Mouse (Mus musculus) CH12.LX (cell line): ENCODE measurements around the gene Thsd4.

Source experiments
- CTCF ChIP-seq, 2 experiments: IDR thresholded peaks in 1 of 2; conservative IDR thresholded peaks in 1 of 2; 2 replicates each; pipeline ENCODE4 v1.5.1; 2011 to 2012; ENCODE audit warnings: low read depth in 2 of 2, low read length in 2 of 2, improper control_type of control experiment in 1 of 2, inconsistent platforms in 1 of 2, mild to moderate bottlenecking in 1 of 2, moderate library complexity in 1 of 2
- E2F4 ChIP-seq: IDR thresholded peaks from 2 replicates; pipeline ENCODE4 v1.6.1; 2011; ENCODE audit warnings: low read depth, low read length, improper control_type of control experiment; ENCODE audit not compliant: insufficient replicate concordance
- EP300 ChIP-seq: IDR thresholded peaks from 2 replicates; pipeline ENCODE4 v1.6.1; 2011; ENCODE audit warnings: low read length, improper control_type of control experiment
- GABPA ChIP-seq: IDR thresholded peaks from 2 replicates; pipeline ENCODE4 v1.6.1; 2012; ENCODE audit warnings: low read depth, low read length, improper control_type of control experiment, inconsistent platforms; ENCODE audit not compliant: insufficient replicate concordance
- MAFK ChIP-seq: IDR thresholded peaks from 2 replicates; pipeline ENCODE4 v1.6.1; 2011; ENCODE audit warnings: low read length, improper control_type of control experiment; ENCODE audit not compliant: insufficient replicate concordance
- MAX ChIP-seq: IDR thresholded peaks from 2 replicates; pipeline ENCODE4 v1.6.1; 2011; ENCODE audit warnings: low read length, improper control_type of control experiment
- MXI1 ChIP-seq: IDR thresholded peaks from 2 replicates; pipeline ENCODE4 v1.6.1; 2011; ENCODE audit warnings: mild to moderate bottlenecking, low read depth, low read length, improper control_type of control experiment
- POLR2A ChIP-seq: IDR thresholded peaks from 2 replicates; pipeline ENCODE4 v1.6.1; 2011; ENCODE audit warnings: low read depth, mild to moderate bottlenecking, improper control_type of control experiment, low read length
- POLR2AphosphoS2 ChIP-seq: IDR thresholded peaks from 2 replicates; pipeline ENCODE4 v1.6.1; 2011; ENCODE audit warnings: low read depth, low read length, improper control_type of control experiment
- USF1 ChIP-seq: IDR thresholded peaks from 2 replicates; pipeline ENCODE4 v1.6.1; 2014; ENCODE audit warnings: low read depth, mild to moderate bottlenecking, inconsistent platforms, low read length, improper control_type of control experiment

DNA sequence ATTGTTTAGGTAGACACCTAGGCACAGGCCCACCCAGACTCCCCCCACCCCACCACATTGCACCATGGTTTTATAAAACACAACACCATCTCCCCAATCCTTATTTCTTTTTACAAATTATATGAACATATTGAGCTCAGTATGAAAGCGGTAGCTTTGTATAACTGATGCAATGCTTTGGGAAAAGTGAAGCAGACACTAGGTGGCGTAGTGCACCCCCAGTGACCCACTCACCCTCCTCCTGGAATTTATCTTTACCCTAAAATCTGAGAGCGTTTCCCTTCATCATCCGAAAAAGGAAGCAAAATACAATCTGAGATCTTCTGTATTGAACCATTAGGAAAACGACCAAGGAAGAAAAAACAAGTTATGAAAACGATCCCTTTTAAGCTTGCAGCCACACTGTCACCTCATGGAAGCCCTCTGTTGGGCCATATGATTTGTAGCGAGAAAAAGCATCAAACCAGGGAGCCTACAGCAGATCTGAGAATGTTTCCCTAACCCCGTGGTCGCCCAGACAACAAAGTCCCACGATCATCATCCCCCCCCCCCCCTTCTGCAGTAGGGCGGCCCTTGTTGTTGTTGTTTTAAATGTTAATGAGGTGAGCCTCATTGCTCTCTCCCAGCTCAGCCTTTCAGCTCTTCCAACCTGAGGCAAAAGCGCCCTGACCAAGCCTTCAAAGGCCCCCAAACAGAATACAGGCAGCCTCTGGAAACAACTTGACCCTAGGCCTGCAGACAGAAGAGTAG lies 246.3 kb downstream of the Thsd4 start:
- TF ChIP-seq CTCF (conservative IDR thresholded peaks at IDR 0.05 in 1 of 2, IDR thresholded peaks at IDR 0.05 in 1 of 2; ENCODE audit: low read depth in 2 of 2, low read length in 2 of 2): peak; percentile 14 to 69; a peak in 2 of 4 replicates
- TF ChIP-seq POLR2A: no peak
- no peak for TF ChIP-seq MAX
- TF ChIP-seq MXI1: no peak
- no peak for TF ChIP-seq POLR2AphosphoS2
- no peak for TF ChIP-seq MAFK
- no peak for TF ChIP-seq GABPA
- no peak for TF ChIP-seq USF1
- no peak for TF ChIP-seq E2F4
- TF ChIP-seq EP300: no peak
